Comparison of ENCODE assay signal across 8 mouse cellular contexts in the genomic region with DNA sequence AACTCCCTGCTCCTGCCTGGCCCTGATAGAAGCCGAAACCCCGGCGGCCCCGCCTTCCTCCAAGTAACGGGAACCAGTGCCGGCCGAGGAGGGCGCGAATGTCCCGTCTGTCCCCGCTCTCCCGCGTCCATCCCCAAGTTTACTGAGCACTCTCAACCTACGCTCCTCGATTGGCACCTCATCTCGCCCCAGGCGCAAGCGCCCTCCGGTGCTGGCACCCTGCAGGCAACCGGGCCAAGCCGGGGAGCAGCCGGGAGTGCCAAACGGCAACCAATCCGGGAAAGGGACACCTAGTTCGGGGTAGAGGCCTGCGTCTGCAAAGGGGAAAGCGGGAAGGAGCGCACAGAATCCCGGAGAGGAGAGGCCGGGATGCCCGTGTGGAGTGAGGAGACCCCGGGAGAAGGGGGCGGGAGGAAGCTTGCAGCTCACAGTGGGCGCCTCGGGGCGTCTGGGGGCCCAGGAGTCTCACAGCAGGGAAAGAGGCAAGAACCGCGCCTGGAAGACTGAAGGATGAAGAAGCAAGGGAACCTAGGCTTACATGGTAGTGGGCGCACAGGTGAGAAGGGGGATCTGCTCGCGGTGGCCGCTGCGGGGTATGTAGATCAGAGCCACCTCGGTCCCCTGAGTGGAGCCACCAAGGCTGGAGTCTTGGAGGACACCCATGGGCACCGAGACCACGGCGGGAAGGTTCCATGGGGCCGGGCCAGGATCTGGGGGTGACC. TPM values are rescaled to one million over a fixed set of nuclear protein-coding genes. Genes with fewer than 3 reads are reported as not detected.
DNase-seq lines count a peak whose midpoint lies in the region; ATAC-seq and TF ChIP-seq lines count a peak whose summit lies in the region.

No protein-coding gene starts in this region.

- peak overlapping the region; percentile 84 for H3K4me2 ChIP-seq in embryonic facial prominence, embryonic 13.5 days
- peak overlapping the region; percentile 97 for H3K4me2 ChIP-seq in heart, embryonic 11.5 days
- peak overlapping the region; percentile 96 for H3K4me2 ChIP-seq in kidney, embryonic 15.5 days
- H3K4me2 ChIP-seq in liver, postnatal 0 days (ENCODE audit: low read depth, low read length): peak overlapping the region; percentile 85
- peak overlapping the region; percentile 92 for H3K4me2 ChIP-seq in neural tube, embryonic 14.5 days (ENCODE audit: low read depth, low read length)

- no peaks in the 10 kb centered on the region for H3K27me3 ChIP-seq in C2C12 (ENCODE audit: control insufficient read depth, insufficient read depth, insufficient read length)
- H3K27me3 ChIP-seq in embryonic facial prominence, embryonic 13.5 days: peaks cover 28% of the 10 kb centered on the region
- H3K27me3 ChIP-seq in heart, embryonic 11.5 days (ENCODE audit: control insufficient read depth, insufficient read depth, low read length): peaks cover 69% of the 10 kb centered on the region
- peaks cover 82% of the 10 kb centered on the region for H3K27me3 ChIP-seq in kidney, embryonic 15.5 days
- H3K27me3 ChIP-seq in liver, postnatal 0 days (ENCODE audit: insufficient read depth, low read length): peaks cover 66% of the 10 kb centered on the region
- H3K27me3 ChIP-seq in neural tube, embryonic 14.5 days (ENCODE audit: control insufficient read depth, insufficient read depth, low read length): peaks cover 58% of the 10 kb centered on the region

- peaks cover 41% of the 10 kb centered on the region for H3K4me1 ChIP-seq in embryonic facial prominence, embryonic 13.5 days
- H3K4me1 ChIP-seq in heart, embryonic 11.5 days (ENCODE audit: control insufficient read depth, insufficient read depth, low read length): peaks cover 15% of the 10 kb centered on the region
- H3K4me1 ChIP-seq in kidney, embryonic 15.5 days: peaks cover 46% of the 10 kb centered on the region
- H3K4me1 ChIP-seq in liver, postnatal 0 days (ENCODE audit: insufficient read depth): peaks cover 19% of the 10 kb centered on the region
- peaks cover 15% of the 10 kb centered on the region for H3K4me1 ChIP-seq in neural tube, embryonic 14.5 days (ENCODE audit: control insufficient read depth, insufficient read depth, low read length)

- peak; percentile 40; the same call in 1 of the 2 replicates for ATAC-seq in embryonic facial prominence, embryonic 13.5 days (ENCODE audit: insufficient number of reproducible peaks, insufficient read depth, low FRiP score, low TSS enrichment, low read depth)
- no peak for ATAC-seq in heart, embryonic 11.5 days (replicated peaks; ENCODE audit: insufficient number of reproducible peaks, low FRiP score, low TSS enrichment)
- ATAC-seq in kidney, embryonic 15.5 days (replicated peaks; ENCODE audit: low FRiP score): peak; percentile 15; the same call in 1 of the 2 replicates
- ATAC-seq in liver, postnatal 0 days: 0 out of 2 replicates have a peak, but pooled peaks have one; percentile 17
- ATAC-seq in neural tube, embryonic 14.5 days (ENCODE audit: low read depth): peak; percentile 43; the same call in 1 of the 2 replicates

- TF ChIP-seq EP300 in liver, postnatal 0 days (IDR thresholded peaks at IDR 0.05; ENCODE audit: low read depth): no peak

- no peaks in the 10 kb centered on the region for H3K9me3 ChIP-seq in embryonic facial prominence, embryonic 13.5 days
- H3K9me3 ChIP-seq in heart, embryonic 11.5 days (replicated peaks; ENCODE audit: control insufficient read depth, low read length): no peaks in the 10 kb centered on the region
- no peaks in the 10 kb centered on the region for H3K9me3 ChIP-seq in kidney, embryonic 15.5 days (replicated peaks)
- H3K9me3 ChIP-seq in liver, postnatal 0 days (ENCODE audit: low read length): no peaks in the 10 kb centered on the region
- no peaks in the 10 kb centered on the region for H3K9me3 ChIP-seq in neural tube, embryonic 14.5 days (ENCODE audit: control insufficient read depth, low read length)

- peak overlapping the region; percentile 95 for H3K9ac ChIP-seq in embryonic facial prominence, embryonic 13.5 days
- peak overlapping the region; percentile 43; the same call in 1 of the 2 replicates for H3K9ac ChIP-seq in heart, embryonic 11.5 days (ENCODE audit: low read depth, low read length)
- H3K9ac ChIP-seq in kidney, embryonic 15.5 days: peak overlapping the region; percentile 62
- peak overlapping the region; percentile 35 for H3K9ac ChIP-seq in liver, postnatal 0 days (replicated peaks)
- H3K9ac ChIP-seq in neural tube, embryonic 14.5 days (replicated peaks; ENCODE audit: low read depth, low read length): peak overlapping the region; percentile 37; the same call in 1 of the 2 replicates

- TF ChIP-seq CTCF in C2C12 (IDR thresholded peaks at IDR 0.05; ENCODE audit: control insufficient read depth, insufficient read depth, insufficient read length): peak; percentile 11
- no peak for TF ChIP-seq CTCF in liver, postnatal 0 days (IDR thresholded peaks at IDR 0.05; ENCODE audit: low read depth)

- H3K27ac ChIP-seq in embryonic facial prominence, embryonic 13.5 days: peak overlapping the region; percentile 96
- no peak overlapping the region for H3K27ac ChIP-seq in heart, embryonic 11.5 days (ENCODE audit: low read depth, low read length)
- H3K27ac ChIP-seq in kidney, embryonic 15.5 days: no peak overlapping the region
- no peak overlapping the region for H3K27ac ChIP-seq in liver, postnatal 0 days (ENCODE audit: low read depth)
- no peak overlapping the region for H3K27ac ChIP-seq in neural tube, embryonic 14.5 days (ENCODE audit: low read depth, low read length)

- peaks cover 84% of the 10 kb centered on the region for H3K79me3 ChIP-seq in C2C12 (ENCODE audit: low read depth)

- H3ac ChIP-seq in C2C12 (ENCODE audit: control insufficient read depth, insufficient read length, low read depth): peak overlapping the region; percentile 98

- WGBS in embryonic facial prominence, embryonic 13.5 days: under 1% methylated on average over 48 of the region's 48 CpGs
- under 1% methylated on average over 48 of the region's 48 CpGs for WGBS in heart, embryonic 11.5 days (ENCODE audit: insufficient replicate concordance)
- under 1% methylated on average over 48 of the region's 48 CpGs for WGBS in kidney, embryonic 15.5 days
- WGBS in liver, postnatal 0 days (ENCODE audit: insufficient replicate concordance): under 1% methylated on average over 47 of the region's 48 CpGs
- WGBS in neural tube, embryonic 14.5 days: under 1% methylated on average over 48 of the region's 48 CpGs

- peaks cover 4% of the 10 kb centered on the region for H3K36me3 ChIP-seq in C2C12 (ENCODE audit: control insufficient read depth, insufficient read depth)
- no peaks in the 10 kb centered on the region for H3K36me3 ChIP-seq in embryonic facial prominence, embryonic 13.5 days
- H3K36me3 ChIP-seq in heart, embryonic 11.5 days (ENCODE audit: control insufficient read depth, insufficient read depth, low read length): no peaks in the 10 kb centered on the region
- no peaks in the 10 kb centered on the region for H3K36me3 ChIP-seq in kidney, embryonic 15.5 days
- H3K36me3 ChIP-seq in liver, postnatal 0 days (replicated peaks; ENCODE audit: insufficient read depth, low read length): no peaks in the 10 kb centered on the region
- no peaks in the 10 kb centered on the region for H3K36me3 ChIP-seq in neural tube, embryonic 14.5 days (ENCODE audit: control insufficient read depth, insufficient read depth, low read length)

- peaks cover 100% of the 10 kb centered on the region for H3K79me2 ChIP-seq in C2C12 (ENCODE audit: control insufficient read depth, insufficient read depth)

- H3K4me3 ChIP-seq in C2C12 (ENCODE audit: insufficient read depth, poor library complexity, severe bottlenecking): peak overlapping the region; percentile 81
- peak overlapping the region; percentile 77 for H3K4me3 ChIP-seq in embryonic facial prominence, embryonic 13.5 days
- peak overlapping the region; percentile 68 for H3K4me3 ChIP-seq in heart, embryonic 11.5 days (ENCODE audit: low read depth, low read length)
- peak overlapping the region; percentile 74 for H3K4me3 ChIP-seq in kidney, embryonic 15.5 days (replicated peaks)
- H3K4me3 ChIP-seq in liver, postnatal 0 days (ENCODE audit: low read depth, low read length): peak overlapping the region; percentile 67
- peak overlapping the region; percentile 55 for H3K4me3 ChIP-seq in neural tube, embryonic 14.5 days (ENCODE audit: low read depth, low read length)

- DNase-seq in adrenal gland, adult (ENCODE audit: inconsistent age in 2 of 2, low spot score in 1 of 2): peak; percentile 78 to 90
- peak; percentile 46 for DNase-seq in liver, postnatal 0 days
- peak; percentile 46 for DNase-seq in thymus, postnatal 14 days

TF ChIP-seq in C2C12, 6 proteins besides CTCF, POLR2A, EP300 and RAD21:
- TF ChIP-seq MYOD1 (IDR thresholded peaks at IDR 0.05; ENCODE audit: control insufficient read depth, insufficient read length, low read depth) (no peak), MYOG (IDR thresholded peaks at IDR 0.05; ENCODE audit: control insufficient read depth, extremely low read depth, insufficient read length) (no peak), USF1 (IDR thresholded peaks at IDR 0.05; ENCODE audit: low read depth) (no peak), CEBPB (IDR thresholded peaks at IDR 0.05; ENCODE audit: low read depth) (no peak), FOSL1 (IDR thresholded peaks at IDR 0.05; ENCODE audit: insufficient read depth, low read length, poor library complexity, severe bottlenecking) (no peak), MAX (IDR thresholded peaks at IDR 0.05) (no peak)
TF ChIP-seq in C2C12: peak in this region for 0.

RNA-seq across cellular contexts. Expression of a gene that starts 42.3 kb away (rescaled TPM):
- 18.1 TPM for polyA plus RNA-seq in C2C12 (2012; fragmentation: generic; extraction: Trizol)
- 24.5 and 25.4 TPM in 2 replicates for polyA plus RNA-seq in embryonic facial prominence, embryonic 13.5 days (2015; fragmentation: Nextera tagmentation; extraction: Ambion mirVana)
- 22.4 and 22.8 TPM in 2 replicates for polyA plus RNA-seq in heart, embryonic 11.5 days (2014; fragmentation: Nextera tagmentation; extraction: Ambion mirVana)
- polyA plus RNA-seq in kidney, embryonic 15.5 days (2015; fragmentation: Nextera tagmentation; extraction: Ambion mirVana): 22.4 and 23.0 TPM in 2 replicates
- polyA plus RNA-seq in liver, postnatal 0 days (2015; fragmentation: Nextera tagmentation; extraction: Ambion mirVana): 5.0 and 5.1 TPM in 2 replicates
- polyA plus RNA-seq in neural tube, embryonic 14.5 days (2014; fragmentation: Nextera tagmentation; extraction: Ambion mirVana): 24.3 and 27.5 TPM in 2 replicates

Comparison
In these comparisons a context has a peak if more than half of its experiments do, and no peak if none do; other contexts are left out.
1. H3K9ac ChIP-seq: peak in every context shown above with its lines; median percentile 95 in embryonic facial prominence, embryonic 13.5 days; 62 in kidney, embryonic 15.5 days; 43 in heart, embryonic 11.5 days; 37 in neural tube, embryonic 14.5 days; 35 in liver, postnatal 0 days.